Mouse (Mus musculus) activated CD4-positive, CD25-positive, alpha-beta regulatory T cell, adult 4 months (primary cell): ENCODE data around the gene Timmdc1. TPM values are rescaled to one million over a fixed set of nuclear protein-coding genes. Genes with fewer than 3 reads are reported as not detected.

ENCODE experiments used
- ATAC-seq: one replicate; pipeline ENCODE4 v1.8.0; 2017
- polyA plus RNA-seq, 2 experiments: library from polyadenylated mRNA; unstranded; fragments of 100-300 nt; shearing (Covaris generic); gene quantifications; one replicate each; pipeline ENCODE4 v1.2.1; 2017

Gene Timmdc1
- polyA plus RNA-seq, 2 experiments from 2014 or later: 11.4 to 15.4 TPM

GRCm38 (mm10) chr16:38463305-38463704 is 59.2 kb downstream of the Timmdc1 start:
- no peak for ATAC-seq

GRCm38 (mm10) chr16:38462161-38462560 is 60.3 kb downstream of the Timmdc1 start:
- ATAC-seq: no peak

GRCm38 (mm10) chr16:38461749-38462148 is 60.7 kb downstream of the Timmdc1 start:
- ATAC-seq: no peak

- no peak for ATAC-seq
Measured at GRCm38 (mm10) chr16:38459990-38460389, 62.5 kb downstream of the Timmdc1 start.

GRCm38 (mm10) chr16:38458600-38459280 is 63.7 kb downstream of the Timmdc1 start:
- ATAC-seq: peak; percentile 43

- no peak for ATAC-seq
Measured at GRCm38 (mm10) chr16:38456812-38457567, 65.5 kb downstream of the Timmdc1 start.

GRCm38 (mm10) chr16:38455511-38456418 is 66.7 kb downstream of the Timmdc1 start, which contains the start of gene Cd80:
Gene Cd80, plus strand, starts transcription at chr16:38455561.
- ATAC-seq: no peak

GRCm38 (mm10) chr16:38454533-38455254 is 67.8 kb downstream of the Timmdc1 start:
- ATAC-seq: no peak

GRCm38 (mm10) chr16:38453952-38454351 is 68.5 kb downstream of the Timmdc1 start:
- ATAC-seq: no peak

- ATAC-seq: no peak
Measured at GRCm38 (mm10) chr16:38453203-38453553, 69.3 kb downstream of the Timmdc1 start.

GRCm38 (mm10) chr16:38452442-38453202 is 69.8 kb downstream of the Timmdc1 start, which contains the start of gene Adprh:
Gene Adprh, minus strand, starts transcription at chr16:38452703.
- ATAC-seq: peak; percentile 96

GRCm38 (mm10) chr16:38451421-38452205 is 70.8 kb downstream of the Timmdc1 start:
- ATAC-seq: no peak

GRCm38 (mm10) chr16:38450707-38451106 is 71.8 kb downstream of the Timmdc1 start:
- no peak for ATAC-seq

GRCm38 (mm10) chr16:38448458-38448857 is 74.0 kb downstream of the Timmdc1 start:
- ATAC-seq: no peak

Other genes with a start within 250 kb of the Timmdc1 start
- gene Nr1i2, start 227.8 kb downstream of the Timmdc1 start, polyA plus RNA-seq: not detected
- gene Maats1, start 180.5 kb downstream of the Timmdc1 start, polyA plus RNA-seq: under 1 TPM in 1 of 2 experiments, not detected in 1; 0.61 TPM
- gene Cox17, start 175.7 kb downstream of the Timmdc1 start, polyA plus RNA-seq: 100 to 1,000 TPM; 254 to 296 TPM
- not detected for gene Gm21987, start 175.6 kb downstream of the Timmdc1 start, polyA plus RNA-seq
- gene Popdc2, start 160.5 kb downstream of the Timmdc1 start, polyA plus RNA-seq: 1 to 10 TPM; 5.8 to 6.1 TPM
- gene Pla1a, start 89.5 kb downstream of the Timmdc1 start, polyA plus RNA-seq: not detected
- 10 to 100 TPM; 47.4 to 51.6 TPM for gene Adprh, start 70.0 kb downstream of the Timmdc1 start, polyA plus RNA-seq
- 1 to 10 TPM; 3.8 to 4.3 TPM for gene Cd80, start 67.1 kb downstream of the Timmdc1 start, polyA plus RNA-seq
- gene Poglut1, start 27.6 kb upstream of the Timmdc1 start, polyA plus RNA-seq: 10 to 100 TPM; 32.4 to 38.7 TPM
- gene Tmem39a, start 36.0 kb upstream of the Timmdc1 start, polyA plus RNA-seq: 10 to 100 TPM; 33.5 to 37.3 TPM
- gene Arhgap31, start 190.6 kb upstream of the Timmdc1 start, polyA plus RNA-seq: 10 to 100 TPM; 19.6 to 19.9 TPM
- gene B4galt4, start 219.6 kb upstream of the Timmdc1 start, polyA plus RNA-seq: 10 to 100 TPM; 11.7 to 11.9 TPM